Mouse (Mus musculus): Measurements from ENCODE around the gene Oser1. TPM values are rescaled to one million over a fixed set of nuclear protein-coding genes. Genes with fewer than 3 reads are reported as not detected.

Oser1 gene
- polyA plus RNA-seq, 1 experiment from 2014 or later, result 83.6 TPM

DNA sequence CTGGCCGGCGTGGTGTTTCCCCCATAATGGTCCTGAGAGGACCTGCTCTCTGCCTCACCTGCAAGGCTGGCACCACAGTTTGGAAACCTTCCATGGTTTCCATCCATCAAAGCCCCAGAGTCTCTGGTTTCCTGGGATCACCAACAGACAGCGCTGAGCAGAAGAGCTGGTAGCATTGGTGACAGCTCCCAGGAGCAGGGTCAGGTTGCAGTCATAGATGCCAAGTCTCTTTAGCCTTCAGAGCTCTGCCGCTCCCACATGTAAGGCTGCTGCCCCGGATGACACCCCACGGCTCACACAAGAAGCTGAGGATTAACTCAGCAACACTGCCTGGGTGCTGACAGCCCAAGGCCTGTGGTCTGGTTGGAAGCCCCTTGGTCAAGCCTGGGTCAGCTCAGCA lies 39.4 kb downstream of the Oser1 start:
- Histone ChIP-seq H3K4me1 (ENCODE audit: control insufficient read depth, insufficient read depth, low read length) (no peaks in the 10 kb centered on the region), H3K4me2 (ENCODE audit: low read length) (no peak overlapping the region), H3K4me3 (ENCODE audit: low read depth, low read length) (no peak overlapping the region), H3K36me3 (ENCODE audit: control insufficient read depth, insufficient read depth, low read length) (no peaks in the 10 kb centered on the region), H3K9me3 (replicated peaks; ENCODE audit: control insufficient read depth, low read length) (no peaks in the 10 kb centered on the region), H3K27ac (ENCODE audit: low read depth, low read length) (no peak overlapping the region), H3K27me3 (replicated peaks; ENCODE audit: control insufficient read depth, insufficient read depth, low read length) (no peaks in the 10 kb centered on the region), H3K9ac (ENCODE audit: low read length) (no peak overlapping the region)
- WGBS, result 90% methylated on average over 6 of the region's 6 CpGs
- ATAC-seq (no peak), DNase-seq (ENCODE audit: low spot score) (no peak)

DNA sequence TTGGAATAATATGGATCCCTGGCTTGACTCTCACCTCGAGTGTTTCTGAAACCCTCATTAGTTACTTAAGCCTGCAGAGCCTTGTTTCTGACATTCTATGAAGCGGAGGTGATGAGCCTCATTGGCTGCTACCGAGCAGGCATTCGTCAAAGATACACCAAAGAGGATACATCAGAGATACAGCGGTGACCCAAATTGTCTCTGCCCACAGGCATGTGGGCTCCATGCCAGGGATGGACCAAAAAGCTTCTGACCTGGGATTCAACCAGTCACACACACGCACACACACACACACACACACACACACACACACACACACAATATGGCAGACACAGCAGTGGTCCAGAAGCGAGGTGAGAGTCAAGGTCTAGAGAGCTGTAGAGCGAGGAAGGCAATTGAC lies 43.3 kb downstream of the Oser1 start:
- H3K4me2 ChIP-seq (ENCODE audit: low read length), result no peak overlapping the region
- DNase-seq (ENCODE audit: low spot score), result no peak
- no peaks in the 10 kb centered on the region for H3K36me3 ChIP-seq (ENCODE audit: control insufficient read depth, insufficient read depth, low read length)
- H3K27me3 ChIP-seq (replicated peaks; ENCODE audit: control insufficient read depth, insufficient read depth, low read length), result peaks cover 2% of the 10 kb centered on the region; the same call in 1 of the 2 replicates
- H3K4me1 ChIP-seq (ENCODE audit: control insufficient read depth, insufficient read depth, low read length), result no peaks in the 10 kb centered on the region
- no peaks in the 10 kb centered on the region for H3K9me3 ChIP-seq (replicated peaks; ENCODE audit: control insufficient read depth, low read length)
- ATAC-seq, result no peak
- H3K9ac ChIP-seq (ENCODE audit: low read length), result no peak overlapping the region
- WGBS, result 83% methylated on average over 8 of the region's 8 CpGs
- H3K4me3 ChIP-seq (ENCODE audit: low read depth, low read length), result no peak overlapping the region
- no peak overlapping the region for H3K27ac ChIP-seq (ENCODE audit: low read depth, low read length)

DNA sequence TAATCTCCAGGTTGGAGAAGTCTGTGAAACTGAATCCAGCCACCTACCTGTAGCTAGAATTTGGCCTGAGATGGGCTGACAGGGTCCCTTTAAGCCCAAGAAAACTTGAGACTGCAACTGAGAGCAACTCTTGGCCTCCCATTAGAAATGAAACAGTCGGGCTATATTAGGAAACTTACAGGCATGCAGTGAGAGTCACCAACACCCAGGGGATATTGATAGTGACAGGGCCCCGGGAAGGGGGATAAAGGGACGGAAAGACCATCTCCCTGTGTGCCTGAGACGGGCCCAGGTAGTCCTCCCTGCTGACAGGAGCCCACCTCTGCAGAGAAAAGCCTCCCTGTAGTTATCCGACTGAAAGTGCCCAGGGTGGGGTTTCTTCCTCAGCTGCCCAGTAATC lies 45.1 kb downstream of the Oser1 start:
- no peak overlapping the region for H3K4me3 ChIP-seq (ENCODE audit: low read depth, low read length)
- H3K4me2 ChIP-seq (ENCODE audit: low read length), result no peak overlapping the region
- no peaks in the 10 kb centered on the region for H3K9me3 ChIP-seq (replicated peaks; ENCODE audit: control insufficient read depth, low read length)
- DNase-seq (ENCODE audit: low spot score), result no peak
- no peaks in the 10 kb centered on the region for H3K36me3 ChIP-seq (ENCODE audit: control insufficient read depth, insufficient read depth, low read length)
- no peak overlapping the region for H3K27ac ChIP-seq (ENCODE audit: low read depth, low read length)
- 84% methylated on average over 5 of the region's 5 CpGs for WGBS
- no peak overlapping the region for H3K9ac ChIP-seq (ENCODE audit: low read length)
- H3K4me1 ChIP-seq (ENCODE audit: control insufficient read depth, insufficient read depth, low read length), result no peaks in the 10 kb centered on the region
- peaks cover 19% of the 10 kb centered on the region for H3K27me3 ChIP-seq (replicated peaks; ENCODE audit: control insufficient read depth, insufficient read depth, low read length)
- no peak for ATAC-seq

DNA sequence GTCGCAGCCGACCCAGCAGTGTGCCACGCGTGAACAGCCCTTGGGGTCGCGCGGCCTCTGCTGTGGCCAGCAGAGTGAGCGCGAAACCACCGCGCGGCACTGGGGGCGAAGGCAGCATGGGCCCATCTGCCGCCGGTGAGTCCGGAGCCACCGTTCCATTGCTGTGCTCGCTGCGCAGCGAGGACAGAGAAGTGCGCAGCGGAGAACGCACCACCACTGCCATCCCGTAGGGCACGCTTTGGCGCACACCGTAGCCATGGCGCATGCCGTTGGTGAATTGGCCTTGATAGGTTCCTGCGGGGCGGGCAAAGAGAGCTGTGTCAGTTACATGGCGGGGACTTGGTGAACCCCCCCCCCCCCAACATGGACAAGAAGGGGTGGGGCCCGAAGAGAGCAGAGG lies 48.4 kb downstream of the Oser1 start:
- H3K27me3 ChIP-seq (replicated peaks; ENCODE audit: control insufficient read depth, insufficient read depth, low read length), result peaks cover 19% of the 10 kb centered on the region
- no peak overlapping the region for H3K9ac ChIP-seq (ENCODE audit: low read length)
- no peak overlapping the region for H3K4me2 ChIP-seq (ENCODE audit: low read length)
- H3K4me1 ChIP-seq (ENCODE audit: control insufficient read depth, insufficient read depth, low read length), result no peaks in the 10 kb centered on the region
- no peaks in the 10 kb centered on the region for H3K36me3 ChIP-seq (ENCODE audit: control insufficient read depth, insufficient read depth, low read length)
- no peak overlapping the region for H3K27ac ChIP-seq (ENCODE audit: low read depth, low read length)
- WGBS, result 39% methylated on average over 33 of the region's 33 CpGs
- no peak for DNase-seq (ENCODE audit: low spot score)
- ATAC-seq, result no peak
- H3K4me3 ChIP-seq (ENCODE audit: low read depth, low read length), result no peak overlapping the region
- H3K9me3 ChIP-seq (replicated peaks; ENCODE audit: control insufficient read depth, low read length), result no peaks in the 10 kb centered on the region

- no peaks in the 10 kb centered on the region for H3K9me3 ChIP-seq (replicated peaks; ENCODE audit: control insufficient read depth, low read length)
- H3K9ac ChIP-seq (ENCODE audit: low read length), result no peak overlapping the region
- no peaks in the 10 kb centered on the region for H3K36me3 ChIP-seq (ENCODE audit: control insufficient read depth, insufficient read depth, low read length)
- DNase-seq (ENCODE audit: low spot score) (no peak), ATAC-seq (no peak)
- no peak overlapping the region for H3K27ac ChIP-seq (ENCODE audit: low read depth, low read length)
- WGBS, result 45% methylated on average over 35 of the region's 35 CpGs
- H3K4me1 ChIP-seq (ENCODE audit: control insufficient read depth, insufficient read depth, low read length), result no peaks in the 10 kb centered on the region
- H3K27me3 ChIP-seq (replicated peaks; ENCODE audit: control insufficient read depth, insufficient read depth, low read length), result peaks cover 19% of the 10 kb centered on the region
- no peak overlapping the region for H3K4me2 ChIP-seq (ENCODE audit: low read length)
- no peak overlapping the region for H3K4me3 ChIP-seq (ENCODE audit: low read depth, low read length)
Observed at GRCm38 (mm10) chr2:163375468-163375867, 49.0 kb downstream of the Oser1 start.

GRCm38 (mm10) chr2:163372627-163373026 lies 51.9 kb downstream of the Oser1 start:
- Histone ChIP-seq H3K4me3 (ENCODE audit: low read depth, low read length) (no peak overlapping the region), H3K4me2 (ENCODE audit: low read length) (no peak overlapping the region), H3K27me3 (replicated peaks; ENCODE audit: control insufficient read depth, insufficient read depth, low read length) (peaks cover 19% of the 10 kb centered on the region), H3K9ac (ENCODE audit: low read length) (no peak overlapping the region), H3K27ac (ENCODE audit: low read depth, low read length) (no peak overlapping the region), H3K4me1 (ENCODE audit: control insufficient read depth, insufficient read depth, low read length) (no peaks in the 10 kb centered on the region), H3K9me3 (replicated peaks; ENCODE audit: control insufficient read depth, low read length) (no peaks in the 10 kb centered on the region), H3K36me3 (ENCODE audit: control insufficient read depth, insufficient read depth, low read length) (no peaks in the 10 kb centered on the region)
- 91% methylated on average over 1 of the region's 1 CpGs for WGBS
- ATAC-seq (no peak), DNase-seq (ENCODE audit: low spot score) (no peak)

- H3K4me3 ChIP-seq (ENCODE audit: low read depth, low read length), result no peak overlapping the region
- no peak overlapping the region for H3K4me2 ChIP-seq (ENCODE audit: low read length)
- no peak overlapping the region for H3K9ac ChIP-seq (ENCODE audit: low read length)
- H3K9me3 ChIP-seq (replicated peaks; ENCODE audit: control insufficient read depth, low read length), result no peaks in the 10 kb centered on the region
- no peak overlapping the region for H3K27ac ChIP-seq (ENCODE audit: low read depth, low read length)
- no peaks in the 10 kb centered on the region for H3K4me1 ChIP-seq (ENCODE audit: control insufficient read depth, insufficient read depth, low read length)
- DNase-seq (ENCODE audit: low spot score) (no peak), ATAC-seq (no peak)
- no peaks in the 10 kb centered on the region for H3K36me3 ChIP-seq (ENCODE audit: control insufficient read depth, insufficient read depth, low read length)
- peaks cover 7% of the 10 kb centered on the region; the same call in 1 of the 2 replicates for H3K27me3 ChIP-seq (replicated peaks; ENCODE audit: control insufficient read depth, insufficient read depth, low read length)
- WGBS, result 41% methylated on average over 4 of the region's 4 CpGs
Observed at GRCm38 (mm10) chr2:163370175-163370574, 54.3 kb downstream of the Oser1 start.

DNA sequence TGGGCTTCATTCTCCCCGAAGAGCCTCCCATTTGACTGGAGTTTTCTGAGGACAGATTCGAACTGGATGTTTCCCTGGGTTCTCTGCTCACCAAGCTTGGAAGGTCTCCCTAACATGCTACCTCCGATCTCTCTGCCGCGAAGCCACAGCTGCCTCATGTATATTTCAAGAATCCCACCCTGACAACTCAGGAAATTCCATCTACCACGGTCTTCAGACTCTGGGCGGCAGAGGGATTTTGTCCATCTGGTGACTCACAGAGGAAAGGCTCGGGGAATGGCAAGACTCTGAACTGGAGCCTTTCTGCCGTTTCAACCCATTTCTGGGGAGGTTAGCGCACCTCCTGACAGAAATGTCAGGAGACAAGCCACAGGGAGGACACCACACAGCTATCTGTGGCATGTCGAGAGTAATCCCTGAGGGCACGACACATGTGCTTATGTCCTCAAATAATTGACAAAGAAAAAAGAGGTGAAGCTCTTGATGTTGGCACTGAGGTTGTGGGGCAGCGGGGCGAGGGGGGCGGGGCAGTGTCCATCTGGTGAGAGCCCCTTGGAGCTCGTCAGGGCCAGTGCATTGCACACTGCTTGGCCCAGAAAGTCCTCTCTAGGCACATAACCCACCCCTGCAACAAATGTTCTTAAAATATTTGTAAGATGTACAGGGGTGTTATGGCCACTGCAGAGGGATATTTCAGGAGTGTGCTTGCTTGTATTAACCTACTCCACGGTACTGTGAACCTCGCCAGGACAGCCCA lies 59.5 kb downstream of the Oser1 start:
- Histone ChIP-seq H3K27ac (ENCODE audit: low read depth, low read length) (no peak overlapping the region), H3K27me3 (replicated peaks; ENCODE audit: control insufficient read depth, insufficient read depth, low read length) (no peaks in the 10 kb centered on the region), H3K4me2 (ENCODE audit: low read length) (no peak overlapping the region), H3K4me1 (ENCODE audit: control insufficient read depth, insufficient read depth, low read length) (no peaks in the 10 kb centered on the region), H3K4me3 (ENCODE audit: low read depth, low read length) (no peak overlapping the region), H3K9me3 (replicated peaks; ENCODE audit: control insufficient read depth, low read length) (no peaks in the 10 kb centered on the region), H3K36me3 (ENCODE audit: control insufficient read depth, insufficient read depth, low read length) (no peaks in the 10 kb centered on the region), H3K9ac (ENCODE audit: low read length) (no peak overlapping the region)
- DNase-seq (ENCODE audit: low spot score), result no peak
- 86% methylated on average over 18 of the region's 18 CpGs for WGBS
- no peak for ATAC-seq

- WGBS, result 79% methylated on average over 12 of the region's 12 CpGs
Observed at GRCm38 (mm10) chr2:163362940-163363921, 61.3 kb downstream of the Oser1 start.

More at GRCm38 (mm10) chr2:163362940-163363921, 61.3 kb downstream of the Oser1 start:
- Histone ChIP-seq H3K4me1 (ENCODE audit: control insufficient read depth, insufficient read depth, low read length) (no peaks in the 10 kb centered on the region), H3K4me2 (ENCODE audit: low read length) (no peak overlapping the region), H3K27ac (ENCODE audit: low read depth, low read length) (no peak overlapping the region), H3K9me3 (replicated peaks; ENCODE audit: control insufficient read depth, low read length) (no peaks in the 10 kb centered on the region), H3K36me3 (ENCODE audit: control insufficient read depth, insufficient read depth, low read length) (no peaks in the 10 kb centered on the region), H3K4me3 (ENCODE audit: low read depth, low read length) (no peak overlapping the region), H3K9ac (ENCODE audit: low read length) (no peak overlapping the region), H3K27me3 (replicated peaks; ENCODE audit: control insufficient read depth, insufficient read depth, low read length) (no peaks in the 10 kb centered on the region)
- DNase-seq (ENCODE audit: low spot score) (no peak), ATAC-seq (no peak)

All from forebrain, embryonic 14.5 days (tissue).